Mouse (Mus musculus) layer of hippocampus, adult 2 months (tissue): ENCODE results near the gene Cd7. TPM values are rescaled to one million over a fixed set of nuclear protein-coding genes. Genes with fewer than 3 reads are reported as not detected.

Source experiments
- DNase-seq, 2 experiments: peaks; one replicate each; pipeline ENCODE4 v3.0.0; 2022; ENCODE audit warnings: low spot score in 2 of 2
- H3K27ac ChIP-seq: fragments of 200-600 bp; 2 replicates; pipeline ENCODE4 v1.8.1; 2022
- H3K4me3 ChIP-seq: fragments of 200-600 bp; 2 replicates; pipeline ENCODE4 v1.8.1; 2022; ENCODE audit warnings: mild to moderate bottlenecking
- CTCF ChIP-seq: fragments of 200-600 bp; conservative IDR thresholded peaks from 2 replicates; pipeline ENCODE4 v1.8.1; 2022; ENCODE audit warnings: antibody characterized with exemption, mild to moderate bottlenecking, moderate library complexity
- total RNA-seq, 2 experiments: library from RNA; stranded (reverse); gene quantifications; 2 replicates each; pipeline ENCODE4 v1.2.3; 2021

Gene Cd7
- total RNA-seq, 2 experiments from 2014 or later: not detected

GRCm38 (mm10) chr11:121038366-121039240, 615 bp downstream of the Cd7 start:
- TF ChIP-seq CTCF: no peak
- no peak for DNase-seq
- Histone ChIP-seq H3K4me3 (no peak overlapping the region), H3K27ac (no peak overlapping the region)

- TF ChIP-seq CTCF: no peak
- DNase-seq: no peak
Observed at GRCm38 (mm10) chr11:121033118-121033517, 6.1 kb downstream of the Cd7 start.

GRCm38 (mm10) chr11:121027259-121027658, 12.0 kb downstream of the Cd7 start:
- no peak for DNase-seq
- Histone ChIP-seq H3K27ac (no peak overlapping the region), H3K4me3 (no peak overlapping the region)
- TF ChIP-seq CTCF: no peak

More at GRCm38 (mm10) chr11:121033118-121033517, 6.1 kb downstream of the Cd7 start:
- H3K27ac ChIP-seq: no peak overlapping the region
- H3K4me3 ChIP-seq: no peak overlapping the region

- no peak for TF ChIP-seq CTCF
- no peak overlapping the region for H3K27ac ChIP-seq
- no peak for DNase-seq
- H3K4me3 ChIP-seq: no peak overlapping the region
Observed at GRCm38 (mm10) chr11:121024163-121024562, 15.1 kb downstream of the Cd7 start.

- no peak for TF ChIP-seq CTCF
- Histone ChIP-seq H3K4me3 (no peak overlapping the region), H3K27ac (no peak overlapping the region)
- no peak for DNase-seq
Observed at GRCm38 (mm10) chr11:121019501-121019900, 19.7 kb downstream of the Cd7 start.

GRCm38 (mm10) chr11:121017703-121018102, 21.5 kb downstream of the Cd7 start:
- no peak overlapping the region for H3K4me3 ChIP-seq
- H3K27ac ChIP-seq: no peak overlapping the region
- DNase-seq: peak in 1 of 2 experiments; percentile 37
- peak; percentile 89 for TF ChIP-seq CTCF

- no peak for TF ChIP-seq CTCF
- DNase-seq: no peak
- Histone ChIP-seq H3K4me3 (no peak overlapping the region), H3K27ac (no peak overlapping the region)
Observed at GRCm38 (mm10) chr11:121015472-121015871, 23.7 kb downstream of the Cd7 start.

GRCm38 (mm10) chr11:121014896-121015300, 24.3 kb downstream of the Cd7 start:
- Histone ChIP-seq H3K4me3 (peak overlapping the region; percentile 35; the same call in 1 of the 2 replicates), H3K27ac (peak overlapping the region; percentile 12; the same call in 1 of the 2 replicates)
- TF ChIP-seq CTCF: peak; percentile 22; the same call in 1 of the 2 replicates
- peak; percentile 23 to 37 for DNase-seq

GRCm38 (mm10) chr11:121013656-121014055, 25.6 kb downstream of the Cd7 start:
- peak overlapping the region; percentile 11; the same call in 1 of the 2 replicates for H3K27ac ChIP-seq
- no peak for DNase-seq

GRCm38 (mm10) chr11:121010044-121010755, 29.0 kb downstream of the Cd7 start:
- DNase-seq: no peak
- Histone ChIP-seq H3K4me3 (no peak overlapping the region), H3K27ac (no peak overlapping the region)
- TF ChIP-seq CTCF: no peak

More at GRCm38 (mm10) chr11:121013656-121014055, 25.6 kb downstream of the Cd7 start:
- TF ChIP-seq CTCF: no peak
- H3K4me3 ChIP-seq: no peak overlapping the region

GRCm38 (mm10) chr11:121006184-121006583, 33.0 kb downstream of the Cd7 start:
- TF ChIP-seq CTCF: no peak
- no peak overlapping the region for H3K27ac ChIP-seq
- H3K4me3 ChIP-seq: no peak overlapping the region
- no peak for DNase-seq

- Histone ChIP-seq H3K27ac (no peak overlapping the region), H3K4me3 (no peak overlapping the region)
- no peak for DNase-seq
- TF ChIP-seq CTCF: no peak
Observed at GRCm38 (mm10) chr11:121004281-121004680, 34.9 kb downstream of the Cd7 start.

- TF ChIP-seq CTCF: no peak
- Histone ChIP-seq H3K4me3 (no peak overlapping the region), H3K27ac (no peak overlapping the region)
- no peak for DNase-seq
Observed at GRCm38 (mm10) chr11:121001966-121002365, 37.3 kb downstream of the Cd7 start.
